Mouse (Mus musculus) liver, adult 2 months (tissue): ENCODE measurements at regions not wholly inside any gene's neighbourhood (a gene's known extent, or its start where the extent isn't known, plus 50 kb on each side); places are given as distances from the start of the nearest gene placed in this dataset.

Experiments used
- CTCF ChIP-seq: fragments of 200-500 bp; IDR thresholded peaks from 2 replicates; pipeline ENCODE4 v1.5.1; 2011; ENCODE audit warnings: low read depth, low read length, control low read depth
- POLR2A ChIP-seq: fragments of 200-500 bp; IDR thresholded peaks from 2 replicates; pipeline ENCODE4 v1.6.1; 2011; ENCODE audit warnings: low read length, control low read depth; ENCODE audit not compliant: insufficient read depth; ENCODE audit errors: extremely low read depth

DNA sequence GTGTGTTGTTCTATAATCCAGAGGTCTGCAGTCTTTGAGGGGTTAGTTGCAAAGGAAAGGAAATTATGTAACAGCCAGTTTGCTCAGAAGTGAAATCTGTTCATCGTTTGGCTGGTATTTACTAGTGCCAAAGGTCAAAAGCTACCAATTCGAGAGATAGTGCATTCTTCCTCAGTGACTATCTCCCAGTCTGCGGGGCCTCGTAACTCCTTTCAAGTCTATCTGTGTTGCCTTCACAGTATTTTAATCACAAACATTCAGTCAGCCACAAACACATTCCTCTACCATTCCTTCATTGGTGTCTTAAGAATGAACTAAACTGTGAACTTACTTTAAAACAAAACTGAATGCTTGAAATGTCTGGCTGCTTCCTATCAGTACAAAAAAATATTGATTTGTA is 2162.2 kb downstream of the 9330182O14Rik start:
- TF ChIP-seq POLR2A (no peak), CTCF (no peak)
